Mouse (Mus musculus) ES-E14 (cell line): ENCODE data around the gene Rtel1.

Source experiments
- CHD2 ChIP-seq: IDR thresholded peaks from 2 replicates; pipeline ENCODE4 v1.6.1; 2014; ENCODE audit warnings: mild to moderate bottlenecking, low read depth, low read length, inconsistent platforms
- HCFC1 ChIP-seq: IDR thresholded peaks from 2 replicates; pipeline ENCODE4 v1.6.1; 2012; ENCODE audit warnings: low read length, inconsistent platforms, borderline replicate concordance; ENCODE audit not compliant: insufficient read depth
- MAFK ChIP-seq: IDR thresholded peaks from 2 replicates; pipeline ENCODE4 v1.6.1; 2014; ENCODE audit warnings: mild to moderate bottlenecking, low read depth, low read length, inconsistent platforms; ENCODE audit not compliant: insufficient read depth
- ZC3H11A ChIP-seq: IDR thresholded peaks from 2 replicates; pipeline ENCODE4 v1.6.1; 2012; ENCODE audit warnings: low read depth, mild to moderate bottlenecking, inconsistent platforms, low read length, borderline replicate concordance
- ZNF384 ChIP-seq: IDR thresholded peaks from 2 replicates; pipeline ENCODE4 v1.6.1; 2012; ENCODE audit warnings: low read depth, low read length, inconsistent platforms

- TF ChIP-seq ZNF384 (no peak), MAFK (no peak), HCFC1 (no peak), CHD2 (no peak), ZC3H11A (no peak)
Observed at GRCm38 (mm10) chr2:181286629-181287337, 32.8 kb upstream of the Rtel1 start.
